Mouse (Mus musculus): ENCODE results near the gene Phldb1. TPM values are rescaled to one million over a fixed set of nuclear protein-coding genes. Genes with fewer than 3 reads are reported as not detected.

Gene Phldb1
- total RNA-seq (2023): 1 to 10 TPM; 1.6 to 2.0 TPM

DNA sequence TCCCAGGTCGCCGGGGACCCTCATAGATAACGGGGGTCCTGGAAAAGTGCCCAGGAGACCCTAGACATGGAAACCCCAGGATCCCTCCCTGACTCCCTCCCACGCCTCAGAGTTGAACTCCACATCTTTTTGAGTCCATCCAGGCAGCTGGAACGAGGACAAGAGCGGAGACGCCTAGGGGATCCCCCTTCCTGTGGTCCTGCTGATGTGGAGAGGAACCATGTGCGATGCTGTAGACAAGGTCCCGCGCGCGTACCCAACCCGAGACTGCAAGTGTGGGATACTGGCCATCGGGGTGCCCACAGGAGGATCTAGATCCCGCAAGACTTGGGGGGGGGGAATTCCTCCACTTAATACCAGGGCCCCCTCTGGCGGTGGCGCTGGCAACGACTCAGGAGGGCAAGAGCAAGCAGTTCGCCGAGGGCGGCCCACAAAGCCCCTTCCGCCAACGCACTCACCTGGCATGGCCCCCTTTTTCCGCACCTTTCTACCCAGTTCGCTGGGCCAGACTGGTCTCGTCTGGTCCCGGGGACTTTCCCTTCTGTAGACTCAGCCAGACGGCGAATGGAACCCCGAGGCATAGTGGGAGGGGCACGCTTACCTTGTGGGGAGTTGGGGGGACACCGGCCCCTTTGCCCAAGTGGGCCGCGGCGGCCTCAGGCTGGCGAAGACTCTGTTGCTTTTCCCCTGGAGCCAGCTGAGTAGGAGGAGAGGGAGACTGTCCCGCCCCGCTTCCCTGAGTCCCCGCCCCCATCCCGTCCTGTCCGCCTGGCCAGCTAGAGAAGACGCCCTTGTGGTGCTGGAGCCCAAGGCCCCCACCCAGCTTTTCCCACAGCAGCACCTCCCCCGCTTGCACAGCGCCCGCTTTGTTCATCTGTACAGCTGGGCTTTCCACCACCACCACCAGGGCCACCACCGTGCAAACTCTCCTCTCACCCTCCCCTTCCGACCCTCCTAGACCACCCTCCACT is at the start of gene Phldb1:
Gene Phldb1 (minus strand): TSS at position 675 of the 971 bp plus-strand sequence.

DNA sequence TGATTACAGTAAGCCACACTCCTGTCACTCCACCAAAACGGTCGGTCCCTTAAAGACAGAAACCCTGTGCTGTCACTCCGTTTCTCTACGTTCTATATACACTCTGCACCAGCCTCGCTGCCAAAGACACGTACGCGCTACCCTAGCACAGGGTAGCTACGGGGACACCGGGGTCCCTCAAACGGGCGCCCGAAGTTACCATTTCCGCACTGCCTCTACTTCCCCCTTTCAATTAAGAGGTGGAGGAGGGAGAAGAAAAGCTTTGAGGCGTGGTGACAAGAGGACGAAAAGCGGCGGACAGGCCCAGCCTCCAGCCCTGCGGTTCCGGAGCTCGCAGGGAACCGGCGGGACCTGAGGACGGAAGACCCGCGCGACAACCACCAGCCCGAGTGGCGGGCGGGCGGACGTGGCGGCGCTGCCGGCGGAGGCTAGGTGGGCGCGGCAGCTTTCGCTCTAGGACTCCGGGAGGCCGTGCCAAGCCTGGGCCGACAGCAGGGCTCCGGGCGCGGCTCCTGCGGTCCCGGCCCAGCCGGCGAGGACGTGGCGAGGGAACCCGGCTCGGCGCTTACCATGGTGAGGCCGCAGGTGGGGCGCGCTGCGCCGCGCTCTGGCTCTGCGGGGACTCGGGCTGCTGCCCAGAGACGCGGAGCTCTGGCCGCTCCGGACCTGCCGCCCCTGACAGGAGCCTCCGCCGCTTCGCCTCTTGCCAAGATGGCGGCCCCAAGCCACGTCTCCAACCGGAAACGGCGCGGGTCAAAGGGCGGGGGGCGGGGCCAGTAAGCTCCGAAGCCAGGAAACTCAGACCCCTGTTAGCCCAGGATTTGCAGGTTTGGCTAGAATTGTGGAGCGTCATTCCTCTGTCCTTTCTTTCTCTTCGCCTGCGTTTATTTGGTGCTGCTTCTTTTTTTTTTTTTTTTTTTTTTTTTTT is 32.4 kb upstream of the Phldb1 start, which contains the start of the genes Arcn1 and Ift46:
Gene Arcn1 (minus strand): TSS at position 745 of the 928 bp plus-strand sequence.
Gene Ift46 (plus strand): TSS at position 808 of the 928 bp plus-strand sequence.

DNA sequence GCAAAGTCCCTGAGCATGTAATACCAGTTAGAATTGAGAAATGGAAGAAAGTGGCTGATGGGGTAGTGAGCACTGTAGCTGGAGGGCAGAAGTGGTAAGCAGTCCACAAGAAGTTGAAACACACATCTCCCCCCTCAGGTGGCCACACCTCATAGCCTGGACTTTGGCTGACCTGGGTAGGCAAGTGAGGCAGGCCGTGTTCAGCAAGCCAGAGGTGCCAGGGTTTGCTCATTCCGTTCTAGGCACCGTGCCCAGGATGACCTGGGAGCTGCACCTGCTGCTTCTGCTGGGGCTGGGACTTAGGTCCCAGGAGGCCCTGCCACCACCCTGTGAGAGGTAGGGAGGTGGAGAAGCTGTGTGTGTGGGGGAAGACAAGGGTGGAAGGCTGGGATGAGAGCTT is 62.0 kb downstream of the Phldb1 start, which contains the start of gene Treh:
Gene Treh (plus strand): TSS at position 229 of the 400 bp plus-strand sequence.

Other genes starting within 250 kb of the Phldb1 start
- under 1 TPM; 0.24 to 0.42 TPM for gene Cxcr5, start 173.3 kb downstream of the Phldb1 start, total RNA-seq (2023)
- gene Ddx6, start 130.3 kb downstream of the Phldb1 start, total RNA-seq (2023): 100 to 1,000 TPM; 114 to 116 TPM
- gene Treh, start 62.0 kb downstream of the Phldb1 start, total RNA-seq (2023): not detected
- 10 to 100 TPM; 86.7 to 98.8 TPM for gene Arcn1, start 32.6 kb upstream of the Phldb1 start, total RNA-seq (2023)
- 10 to 100 TPM; 21.7 to 26.3 TPM for gene Ift46, start 32.7 kb upstream of the Phldb1 start, total RNA-seq (2023)
- 1 to 10 TPM in 1 of 2 experiments, under 1 TPM in 1; 0.47 to 2.6 TPM for gene Tmem25, start 64.1 kb upstream of the Phldb1 start, total RNA-seq (2023)
- gene Ttc36, start 67.9 kb upstream of the Phldb1 start, total RNA-seq (2023): under 1 TPM; 0.75 to 0.82 TPM
- 10 to 100 TPM; 35.4 to 40.9 TPM for gene Kmt2a, start 146.1 kb upstream of the Phldb1 start, total RNA-seq (2023)
- 100 to 1,000 TPM; 196 to 198 TPM for gene Atp5l, start 185.5 kb upstream of the Phldb1 start, total RNA-seq (2023)
- gene Ube4a, start 230.4 kb upstream of the Phldb1 start, total RNA-seq (2023): 10 to 100 TPM; 70.0 to 75.4 TPM
- 1 to 10 TPM; 1.0 to 1.3 TPM for gene Cd3g, start 245.2 kb upstream of the Phldb1 start, total RNA-seq (2023)
- 100 to 1,000 TPM; 101 to 146 TPM for gene Cd3d, start 246.6 kb upstream of the Phldb1 start, total RNA-seq (2023)

Data from neutrophil, adult 59 days (primary cell).